Mouse (Mus musculus) adrenal gland, postnatal 10 days (tissue): Measurements from ENCODE around the gene Zfp385a. TPM values are rescaled to one million over a fixed set of nuclear protein-coding genes. Genes with fewer than 3 reads are reported as not detected.

Source experiments
- DNase-seq: peaks from one replicate; pipeline ENCODE4 v3.0.0; 2021; ENCODE audit warnings: mixed read lengths
- total RNA-seq, 2 experiments: library from RNA; stranded (reverse); gene quantifications; 2 replicates each; pipeline ENCODE4 v1.2.3; 2021

Gene Zfp385a
- total RNA-seq, 2 experiments from 2014 or later: 20.1 to 24.2 TPM

- DNase-seq: no peak
Observed at GRCm38 (mm10) chr15:103363809-103364208, 23.9 kb upstream of the Zfp385a start.

GRCm38 (mm10) chr15:103362950-103363349 lies 23.1 kb upstream of the Zfp385a start:
- DNase-seq: no peak

- DNase-seq: no peak
Observed at GRCm38 (mm10) chr15:103362333-103362732, 22.4 kb upstream of the Zfp385a start.

GRCm38 (mm10) chr15:103361269-103361668 lies 21.4 kb upstream of the Zfp385a start:
- no peak for DNase-seq

- peak; percentile 80 for DNase-seq
Observed at GRCm38 (mm10) chr15:103359869-103360602, 20.1 kb upstream of the Zfp385a start.

- DNase-seq: no peak
Observed at GRCm38 (mm10) chr15:103359122-103359510, 19.2 kb upstream of the Zfp385a start.

- DNase-seq: peak; percentile 65
Observed at GRCm38 (mm10) chr15:103358278-103359121, 18.6 kb upstream of the Zfp385a start.

GRCm38 (mm10) chr15:103357817-103358216 lies 17.9 kb upstream of the Zfp385a start:
- DNase-seq: no peak

- no peak for DNase-seq
Observed at GRCm38 (mm10) chr15:103356130-103356529, 16.2 kb upstream of the Zfp385a start.

- no peak for DNase-seq
Observed at GRCm38 (mm10) chr15:103355420-103355819, 15.5 kb upstream of the Zfp385a start.

- no peak for DNase-seq
Observed at GRCm38 (mm10) chr15:103354690-103355089, 14.8 kb upstream of the Zfp385a start.

- DNase-seq: no peak
Observed at GRCm38 (mm10) chr15:103353511-103354256, 13.8 kb upstream of the Zfp385a start.

GRCm38 (mm10) chr15:103352856-103353255 lies 13.0 kb upstream of the Zfp385a start:
- DNase-seq: peak; percentile 72

GRCm38 (mm10) chr15:103347275-103347684 lies 7.4 kb upstream of the Zfp385a start:
- peak; percentile 75 for DNase-seq

- no peak for DNase-seq
Observed at GRCm38 (mm10) chr15:103345789-103346188, 5.9 kb upstream of the Zfp385a start.

GRCm38 (mm10) chr15:103343556-103343955 lies 3.7 kb upstream of the Zfp385a start:
- DNase-seq: no peak

- no peak for DNase-seq
Observed at GRCm38 (mm10) chr15:103343008-103343407, 3.1 kb upstream of the Zfp385a start.

- DNase-seq: peak; percentile 85
Observed at GRCm38 (mm10) chr15:103342415-103342814, 2.5 kb upstream of the Zfp385a start.

GRCm38 (mm10) chr15:103341547-103341946 lies 1.7 kb upstream of the Zfp385a start:
- no peak for DNase-seq

GRCm38 (mm10) chr15:103340786-103341185 lies 893 bp upstream of the Zfp385a start:
- DNase-seq: no peak

- DNase-seq: no peak
Observed at GRCm38 (mm10) chr15:103339166-103339960, 530 bp downstream of the Zfp385a start.

GRCm38 (mm10) chr15:103338829-103339165 lies 1.1 kb downstream of the Zfp385a start:
- DNase-seq: no peak
